Mouse (Mus musculus) heart, embryonic 15.5 days (tissue): ENCODE measurements around the gene Cdpf1. TPM values are rescaled to one million over a fixed set of nuclear protein-coding genes. Genes with fewer than 3 reads are reported as not detected.

Source experiments
- ATAC-seq: fragments of 200-750 bp; cut with Nextera tagmentation; replicated peaks from 2 replicates; pipeline ENCODE4 v1.8.0; 2017; ENCODE audit warnings: low read depth, moderate TSS enrichment; ENCODE audit not compliant: insufficient number of reproducible peaks, insufficient read depth, low FRiP score
- H3K27ac ChIP-seq: fragments of 300-500 bp; sonication (generic); 2 replicates; pipeline ENCODE4 v1.5.1; 2015; ENCODE audit warnings: mild to moderate bottlenecking, inconsistent platforms
- H3K27me3 ChIP-seq: fragments of 300-500 bp; sonication (generic); 2 replicates; pipeline ENCODE4 v1.6.1; 2015; ENCODE audit warnings: inconsistent platforms
- H3K36me3 ChIP-seq: fragments of 300-500 bp; sonication (generic); 2 replicates; pipeline ENCODE4 v1.6.1; 2015; ENCODE audit warnings: mild to moderate bottlenecking, inconsistent platforms
- H3K4me1 ChIP-seq: fragments of 300-500 bp; sonication (generic); replicated peaks from 2 replicates; pipeline ENCODE4 v1.6.1; 2015; ENCODE audit warnings: inconsistent platforms
- H3K4me2 ChIP-seq: fragments of 300-500 bp; sonication (generic); 2 replicates; pipeline ENCODE4 v1.6.1; 2015; ENCODE audit warnings: inconsistent platforms, mild to moderate bottlenecking, moderate library complexity
- H3K4me3 ChIP-seq: fragments of 300-500 bp; sonication (generic); 2 replicates; pipeline ENCODE4 v1.5.1; 2015; ENCODE audit warnings: mild to moderate bottlenecking, inconsistent platforms
- H3K9ac ChIP-seq: fragments of 300-500 bp; sonication (generic); 2 replicates; pipeline ENCODE4 v1.6.1; 2015; ENCODE audit warnings: mild to moderate bottlenecking, inconsistent platforms
- H3K9me3 ChIP-seq: fragments of 300-500 bp; sonication (generic); replicated peaks from 2 replicates; pipeline ENCODE4 v1.6.1; 2016; ENCODE audit warnings: inconsistent platforms
- WGBS: fragments of 180-500 bp; shearing (Covaris S2); methylation state at CpG from one replicate; pipeline ENCODE4 v1.1.7; 2015; ENCODE audit warnings: mixed read lengths; 5-methylcytosine and 5-hydroxymethylcytosine counted together
- polyA plus RNA-seq: library from polyadenylated mRNA; unstranded; fragments of >200 nt; fragmentation: Nextera tagmentation; extraction: Ambion mirVana; gene quantifications from 2 replicates; pipeline ENCODE4 v1.2.1, GENCODE M21; 2015

The Cdpf1 gene
- polyA plus RNA-seq, 1 experiment from 2014 or later: 40.9 TPM

- peaks cover 6% of the 10 kb centered on the region; the same call in 1 of the 2 replicates for H3K4me1 ChIP-seq
- H3K36me3 ChIP-seq: peaks cover 4% of the 10 kb centered on the region
- H3K27ac ChIP-seq: no peak overlapping the region
- no peak overlapping the region for H3K4me2 ChIP-seq
- ATAC-seq: no peak
- 49% methylated on average over 4 of the region's 4 CpGs for WGBS
- H3K9me3 ChIP-seq: peaks cover 6% of the 10 kb centered on the region; the same call in 1 of the 2 replicates
- no peak overlapping the region for H3K4me3 ChIP-seq
- H3K27me3 ChIP-seq: no peaks in the 10 kb centered on the region
- H3K9ac ChIP-seq: no peak overlapping the region
These were observed 48.7 kb downstream of the Cdpf1 start for GRCm38 (mm10) chr15:85762761-85763160.

DNA sequence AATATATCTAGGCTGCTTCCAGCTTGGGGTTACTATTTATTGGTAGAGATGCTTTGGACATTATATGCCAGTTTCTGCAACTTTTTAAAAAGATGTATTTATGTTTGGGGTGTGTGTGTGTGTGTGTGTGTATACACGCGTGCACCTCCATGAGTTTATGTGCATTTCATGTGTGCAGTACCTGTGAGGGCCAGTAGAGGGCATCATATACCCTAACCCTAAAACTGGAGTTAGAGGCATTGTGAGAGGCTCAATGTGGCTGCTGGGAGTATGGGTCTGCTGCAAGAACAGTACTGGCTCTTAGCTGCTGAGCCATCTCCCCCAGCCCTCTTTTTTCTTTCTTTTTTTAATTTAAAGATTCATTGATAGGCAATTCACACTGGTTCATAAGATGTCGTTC, 53.7 kb downstream of the Cdpf1 start:
- 95% methylated on average over 3 of the region's 3 CpGs for WGBS

More for the DNA sequence above, 53.7 kb downstream of the Cdpf1 start:
- Histone ChIP-seq H3K27me3 (no peaks in the 10 kb centered on the region), H3K4me3 (no peak overlapping the region), H3K4me2 (no peak overlapping the region), H3K9me3 (peaks cover 7% of the 10 kb centered on the region; the same call in 1 of the 2 replicates), H3K9ac (no peak overlapping the region), H3K4me1 (peaks cover 18% of the 10 kb centered on the region), H3K27ac (no peak overlapping the region), H3K36me3 (peaks cover 8% of the 10 kb centered on the region)
- no peak for ATAC-seq

Other genes starting within 250 kb of the Cdpf1 start
- 1.3 and 5.2 TPM in 2 replicates for gene Wnt7b, start 229.2 kb downstream of the Cdpf1 start, polyA plus RNA-seq
- gene Ppara, start 76.7 kb downstream of the Cdpf1 start, polyA plus RNA-seq: 15.1 and 20.5 TPM in 2 replicates
- 0.34 and 0.37 TPM in 2 replicates for gene Pkdrej, start 10.0 kb upstream of the Cdpf1 start, polyA plus RNA-seq
- 4.1 and 5.7 TPM in 2 replicates for gene Ttc38, start 20.6 kb upstream of the Cdpf1 start, polyA plus RNA-seq
- gene Gtse1, start 48.0 kb upstream of the Cdpf1 start, polyA plus RNA-seq: 21.5 and 26.3 TPM in 2 replicates
- 29.5 and 38.9 TPM in 2 replicates for gene Trmu, start 67.6 kb upstream of the Cdpf1 start, polyA plus RNA-seq
- 1.1 and 2.1 TPM in 2 replicates for gene Celsr1, start 222.1 kb upstream of the Cdpf1 start, polyA plus RNA-seq
- gene Gramd4, start 246.0 kb upstream of the Cdpf1 start, polyA plus RNA-seq: 16.9 and 19.5 TPM in 2 replicates